Mouse (Mus musculus) hindbrain, postnatal 0 days (tissue): ENCODE results near the gene Fam207a. TPM values are rescaled to one million over a fixed set of nuclear protein-coding genes. Genes with fewer than 3 reads are reported as not detected.

Source experiments
- ATAC-seq: fragments of 200-750 bp; cut with Nextera tagmentation; 2 replicates; pipeline ENCODE4 v1.8.0; 2017; ENCODE audit warnings: mild to moderate bottlenecking, moderate TSS enrichment, moderate library complexity
- DNase-seq: peaks from one replicate; pipeline ENCODE4 v3.0.0-alpha.2; 2015; ENCODE audit warnings: low spot score
- H3K27ac ChIP-seq: fragments of 300-500 bp; sonication (generic); 2 replicates; pipeline ENCODE4 v1.5.1; 2014; ENCODE audit warnings: mild to moderate bottlenecking
- H3K27me3 ChIP-seq: fragments of 300-500 bp; sonication (generic); 2 replicates; pipeline ENCODE4 v1.6.1; 2014; ENCODE audit warnings: low read length, mixed read lengths; ENCODE audit not compliant: insufficient read depth
- H3K36me3 ChIP-seq: fragments of 300-500 bp; sonication (generic); 2 replicates; pipeline ENCODE4 v1.6.1; 2014; ENCODE audit warnings: low read length, mixed read lengths; ENCODE audit not compliant: insufficient read depth
- H3K4me1 ChIP-seq: fragments of 300-500 bp; sonication (generic); 2 replicates; pipeline ENCODE4 v1.6.1; 2014; ENCODE audit warnings: antibody characterized with exemption, low read length, mixed read lengths; ENCODE audit not compliant: insufficient read depth
- H3K4me2 ChIP-seq: fragments of 300-500 bp; sonication (generic); 2 replicates; pipeline ENCODE4 v1.6.1; 2014; ENCODE audit warnings: low read depth, mild to moderate bottlenecking, low read length, moderate library complexity, mixed read lengths
- H3K4me3 ChIP-seq: fragments of 300-500 bp; sonication (generic); 2 replicates; pipeline ENCODE4 v1.5.1; 2014; ENCODE audit warnings: low read length
- H3K9ac ChIP-seq: fragments of 300-500 bp; sonication (generic); replicated peaks from 2 replicates; pipeline ENCODE4 v1.6.1; 2014; ENCODE audit warnings: mild to moderate bottlenecking, low read length, moderate library complexity, mixed read lengths
- H3K9me3 ChIP-seq: fragments of 300-500 bp; sonication (generic); 2 replicates; pipeline ENCODE4 v1.6.1; 2016; ENCODE audit warnings: low read length, mixed read lengths
- CTCF ChIP-seq: IDR thresholded peaks from 2 replicates; pipeline ENCODE4 v1.5.1; 2016; ENCODE audit warnings: antibody characterized with exemption, control low read depth, low read depth
- WGBS: fragments of 180-500 bp; shearing (Covaris S2); extraction: QIAGEN DNeasy Blood & Tissue Kit; methylation state at CpG from one replicate; pipeline ENCODE4 v1.1.7; 2014; 5-methylcytosine and 5-hydroxymethylcytosine counted together
- polyA plus RNA-seq: library from polyadenylated mRNA; unstranded; fragments of >200 nt; fragmentation: Nextera tagmentation; extraction: Ambion mirVana; gene quantifications from 2 replicates; pipeline ENCODE4 v1.2.1, GENCODE M21; 2015
- total RNA-seq: library from RNA; depleted of rRNA; stranded (reverse); fragments of >200 nt; gene quantifications from 2 replicates; pipeline ENCODE4 v1.2.3, GENCODE M21; 2014

Fam207a gene
- total and polyA plus RNA-seq, 2 experiments from 2014 or later, result 31.8 to 56.2 TPM

DNA sequence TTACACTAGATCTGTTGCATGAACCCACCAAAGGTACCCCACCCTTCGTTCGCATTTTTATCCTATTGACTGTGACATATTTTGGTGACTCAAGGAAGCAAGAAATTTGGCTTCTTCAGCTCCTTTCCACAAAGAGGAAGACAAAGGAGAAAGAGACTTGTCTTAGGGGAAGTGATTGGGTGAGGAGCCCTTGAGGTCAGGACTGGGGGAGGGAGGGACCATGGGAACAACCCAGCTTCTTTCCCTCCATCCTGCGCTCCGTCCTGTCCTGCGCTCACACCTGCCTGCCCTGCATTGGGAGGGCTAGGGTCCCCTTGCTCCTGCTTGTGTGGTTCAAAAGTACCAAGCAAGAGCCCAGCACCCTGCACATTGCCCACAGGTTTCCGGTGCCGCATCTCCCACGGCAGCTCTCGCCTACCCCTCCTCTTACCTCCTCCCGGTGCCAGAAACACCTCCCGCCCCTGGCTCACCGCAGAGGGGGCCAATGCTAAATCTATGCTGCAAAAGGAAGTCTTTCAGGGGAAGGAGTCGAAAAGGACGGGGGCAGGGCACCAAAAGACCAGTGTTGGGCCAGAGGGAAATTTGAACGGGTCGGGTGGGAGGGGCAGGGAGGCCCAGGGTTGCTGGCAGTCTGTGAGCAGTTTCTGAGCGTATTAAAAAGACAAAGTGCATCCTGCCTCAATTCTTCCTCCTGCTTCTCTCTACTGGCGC lies 6.6 kb upstream of the Fam207a start:
- no peaks in the 10 kb centered on the region for H3K27me3 ChIP-seq
- H3K36me3 ChIP-seq, result no peaks in the 10 kb centered on the region
- no peak for TF ChIP-seq CTCF
- H3K9me3 ChIP-seq, result no peaks in the 10 kb centered on the region
- peak overlapping the region; percentile 37 for H3K9ac ChIP-seq
- WGBS, result 17% methylated on average over 18 of the region's 18 CpGs
- H3K4me3 ChIP-seq, result peak overlapping the region; percentile 19
- no peak overlapping the region for H3K27ac ChIP-seq
- DNase-seq, result no peak
- no peak for ATAC-seq
- peak overlapping the region; percentile 55 for H3K4me2 ChIP-seq
- no peaks in the 10 kb centered on the region for H3K4me1 ChIP-seq

DNA sequence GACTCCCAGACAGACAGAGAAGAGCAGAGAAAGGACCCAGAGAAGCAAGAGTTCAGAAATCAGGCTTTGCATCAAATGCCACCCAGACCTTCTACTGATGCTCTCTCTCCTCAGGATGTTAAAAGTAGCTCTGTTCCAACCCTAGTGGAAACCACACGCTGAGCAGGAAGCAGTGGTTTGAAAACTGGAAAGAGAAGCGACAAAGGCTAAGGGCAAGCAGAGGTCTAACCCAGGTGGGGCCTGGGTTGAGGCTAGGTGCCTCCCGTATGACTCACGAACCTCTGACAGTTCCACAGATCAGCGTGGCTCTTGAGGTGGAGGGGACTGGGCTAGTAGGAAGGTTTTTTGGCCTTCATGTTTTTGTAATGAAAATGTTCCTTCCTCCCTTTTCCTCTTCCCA lies 4.9 kb upstream of the Fam207a start:
- 90% methylated on average over 5 of the region's 5 CpGs for WGBS
- Histone ChIP-seq H3K9me3 (no peaks in the 10 kb centered on the region), H3K4me3 (no peak overlapping the region), H3K9ac (no peak overlapping the region), H3K4me2 (no peak overlapping the region), H3K27me3 (no peaks in the 10 kb centered on the region), H3K27ac (no peak overlapping the region), H3K36me3 (no peaks in the 10 kb centered on the region), H3K4me1 (peaks cover 7% of the 10 kb centered on the region; the same call in 1 of the 2 replicates)
- no peak for ATAC-seq
- no peak for DNase-seq
- TF ChIP-seq CTCF, result no peak

DNA sequence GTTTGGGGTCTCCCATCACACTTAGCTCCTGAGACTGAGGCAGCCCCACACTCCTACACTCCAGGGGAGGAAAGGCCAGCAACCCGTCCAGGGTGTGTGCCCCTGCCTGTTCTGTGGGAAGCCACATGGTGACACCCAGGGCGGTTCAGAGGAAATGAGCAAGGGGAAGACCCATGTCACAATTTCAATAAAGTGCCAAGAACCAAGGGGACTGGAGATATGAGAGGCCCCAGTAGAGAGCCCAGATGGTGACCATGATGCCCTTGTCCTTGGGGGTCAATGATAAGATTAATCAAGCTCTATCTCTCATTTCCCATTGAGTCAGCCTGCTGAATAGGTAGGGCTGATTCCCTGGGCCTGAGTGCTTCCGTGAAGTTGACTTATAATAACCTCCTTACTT lies 3.6 kb upstream of the Fam207a start:
- no peak overlapping the region for H3K27ac ChIP-seq
- H3K4me2 ChIP-seq, result no peak overlapping the region
- H3K9me3 ChIP-seq, result no peaks in the 10 kb centered on the region
- H3K36me3 ChIP-seq, result no peaks in the 10 kb centered on the region
- no peak for TF ChIP-seq CTCF
- no peak for ATAC-seq
- H3K9ac ChIP-seq, result no peak overlapping the region
- H3K4me3 ChIP-seq, result no peak overlapping the region
- no peak for DNase-seq
- no peaks in the 10 kb centered on the region for H3K27me3 ChIP-seq
- H3K4me1 ChIP-seq, result peaks cover 13% of the 10 kb centered on the region; the same call in 1 of the 2 replicates
- 82% methylated on average over 3 of the region's 3 CpGs for WGBS

DNA sequence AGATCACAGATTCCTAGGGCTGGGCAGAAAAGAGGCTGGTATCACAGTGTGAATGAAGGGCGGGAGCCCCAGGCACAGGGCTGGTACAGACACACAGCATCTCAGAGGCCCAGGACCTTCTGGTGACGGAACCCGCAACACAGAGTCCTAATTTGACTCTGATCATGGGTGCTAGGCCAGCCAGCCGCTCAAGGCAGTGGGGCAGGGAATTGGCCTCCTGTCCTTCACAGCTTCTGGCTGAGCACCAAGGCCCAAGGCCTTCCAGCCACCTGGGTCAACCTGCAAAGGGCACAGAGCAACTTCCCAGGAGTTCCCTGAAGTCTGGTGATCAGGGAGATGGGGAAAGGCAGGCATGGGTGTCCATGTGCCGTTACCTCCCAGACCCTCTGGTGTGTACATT lies 2.2 kb upstream of the Fam207a start:
- no peak overlapping the region for H3K27ac ChIP-seq
- no peak overlapping the region for H3K9ac ChIP-seq
- ATAC-seq (no peak), DNase-seq (no peak)
- no peak overlapping the region for H3K4me3 ChIP-seq
- peaks cover 13% of the 10 kb centered on the region; the same call in 1 of the 2 replicates for H3K4me1 ChIP-seq
- TF ChIP-seq CTCF, result no peak
- no peak overlapping the region for H3K4me2 ChIP-seq
- WGBS, result 91% methylated on average over 5 of the region's 5 CpGs
- H3K9me3 ChIP-seq, result no peaks in the 10 kb centered on the region
- 0 out of 2 replicates have a peak, but pooled peaks cover 2% of the 10 kb centered on the region for H3K36me3 ChIP-seq
- no peaks in the 10 kb centered on the region for H3K27me3 ChIP-seq

DNA sequence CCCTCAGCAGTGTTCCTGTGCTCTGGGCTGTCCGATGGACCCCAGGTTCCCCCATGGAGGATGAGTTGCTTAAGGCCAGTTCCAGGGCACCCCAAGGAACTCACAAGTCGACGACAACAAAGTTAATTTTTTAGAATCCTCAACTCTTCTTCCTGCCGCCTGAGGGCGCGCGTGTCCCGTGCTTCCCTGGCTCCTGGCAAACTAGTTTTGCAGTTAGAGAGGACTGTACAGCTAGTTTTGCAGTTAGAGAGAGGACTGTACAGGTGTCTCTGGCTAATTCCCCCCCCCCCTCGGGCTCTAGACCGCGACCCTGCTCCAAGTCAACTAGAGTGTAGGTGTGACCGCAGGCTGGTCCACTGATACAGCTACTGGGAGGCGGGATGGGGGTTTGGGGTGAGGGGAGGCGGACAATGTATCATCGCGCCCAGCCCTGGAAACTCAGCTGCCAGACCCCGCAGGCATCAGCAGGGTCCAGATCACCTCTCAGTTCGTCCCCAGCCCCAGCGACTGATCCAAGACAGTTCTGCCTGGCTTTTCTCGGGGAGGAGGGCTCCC lies 1.6 kb upstream of the Fam207a start:
- Histone ChIP-seq H3K27me3 (no peaks in the 10 kb centered on the region), H3K36me3 (peaks cover 7% of the 10 kb centered on the region; the same call in 1 of the 2 replicates), H3K9me3 (no peaks in the 10 kb centered on the region), H3K4me2 (no peak overlapping the region), H3K9ac (no peak overlapping the region), H3K27ac (no peak overlapping the region), H3K4me1 (peaks cover 13% of the 10 kb centered on the region; the same call in 1 of the 2 replicates), H3K4me3 (no peak overlapping the region)
- peak; percentile 27 for ATAC-seq
- TF ChIP-seq CTCF, result peak; percentile 89
- DNase-seq, result peak; percentile 81
- 19% methylated on average over 20 of the region's 20 CpGs for WGBS

DNA sequence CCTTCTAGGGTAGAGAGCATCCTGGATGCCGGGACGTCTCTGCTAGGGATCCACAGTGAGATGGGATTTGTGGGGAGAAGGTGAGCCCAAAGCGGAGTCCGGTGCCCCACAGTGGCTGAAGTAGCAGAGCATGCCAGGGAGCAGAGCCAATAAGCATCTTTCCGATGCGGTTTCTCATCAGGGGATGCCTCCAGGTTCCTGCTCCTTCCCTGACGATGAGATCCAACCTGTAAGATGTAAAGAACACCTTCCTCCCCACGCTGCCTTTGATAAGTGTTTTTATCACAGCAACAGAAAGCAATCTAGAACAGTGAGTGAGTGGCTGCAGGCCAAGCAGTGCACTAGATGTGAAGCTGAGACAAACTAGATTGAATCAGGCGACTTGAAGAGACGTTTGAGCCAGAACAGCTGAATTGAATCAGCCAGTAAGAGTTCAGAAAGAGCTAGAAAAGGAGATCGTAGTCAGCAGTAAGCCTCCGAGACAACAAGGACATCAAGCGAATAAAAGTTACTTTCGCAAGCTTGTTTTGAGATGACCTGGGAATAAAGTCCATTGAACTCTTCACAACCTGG lies 880 bp upstream of the Fam207a start:
- ATAC-seq (no peak), DNase-seq (no peak)
- H3K9me3 ChIP-seq, result no peaks in the 10 kb centered on the region
- H3K4me1 ChIP-seq, result peaks cover 13% of the 10 kb centered on the region; the same call in 1 of the 2 replicates
- peaks cover 13% of the 10 kb centered on the region; the same call in 1 of the 2 replicates for H3K36me3 ChIP-seq
- peak overlapping the region; percentile 84 for H3K9ac ChIP-seq
- no peaks in the 10 kb centered on the region for H3K27me3 ChIP-seq
- H3K4me2 ChIP-seq, result peak overlapping the region; percentile 82
- 0 out of 2 replicates have a peak, but pooled peaks have one; percentile 5 for TF ChIP-seq CTCF
- peak overlapping the region; percentile 79 for H3K4me3 ChIP-seq
- peak overlapping the region; percentile 84; the same call in 1 of the 2 replicates for H3K27ac ChIP-seq
- 38% methylated on average over 14 of the region's 14 CpGs for WGBS
